Mouse (Mus musculus): ENCODE measurements at regions not wholly inside any gene's neighbourhood (a gene's known extent, or its start where the extent isn't known, plus 50 kb on each side); places are given as distances from the start of the nearest gene placed in this dataset.
A peak's percentile ranks its signal among the peaks of the same experiment; 100 is the strongest.

- peak; percentile 34 for DNase-seq
These were observed 409.7 kb downstream of the Zfp704 start for GRCm38 (mm10) chr3:9200156-9200555.

GRCm38 (mm10) chr3:9198652-9199332 is 411.1 kb downstream of the Zfp704 start:
- no peak for DNase-seq

- DNase-seq: no peak
These were observed 414.1 kb downstream of the Zfp704 start for GRCm38 (mm10) chr3:9195781-9196180.

GRCm38 (mm10) chr3:9189366-9190287 is 420.3 kb downstream of the Zfp704 start:
- peak; percentile 86 for DNase-seq

GRCm38 (mm10) chr3:9186364-9187120 is 423.3 kb downstream of the Zfp704 start:
- DNase-seq: no peak

GRCm38 (mm10) chr3:9181576-9181975 is 428.3 kb downstream of the Zfp704 start:
- DNase-seq: no peak

GRCm38 (mm10) chr3:9179641-9180040 is 430.2 kb downstream of the Zfp704 start:
- DNase-seq: no peak

- DNase-seq: no peak
These were observed 435.4 kb downstream of the Zfp704 start for GRCm38 (mm10) chr3:9174517-9174832.

GRCm38 (mm10) chr3:9173643-9174516 is 436.0 kb downstream of the Zfp704 start:
- peak; percentile 59 for DNase-seq

- DNase-seq: no peak
These were observed 437.9 kb downstream of the Zfp704 start for GRCm38 (mm10) chr3:9171970-9172369.

GRCm38 (mm10) chr3:9168955-9169354 is 440.9 kb downstream of the Zfp704 start:
- no peak for DNase-seq

- DNase-seq: no peak
These were observed 450.8 kb downstream of the Zfp704 start for GRCm38 (mm10) chr3:9159073-9159472.

GRCm38 (mm10) chr3:9154172-9154571 is 455.7 kb downstream of the Zfp704 start:
- no peak for DNase-seq

GRCm38 (mm10) chr3:9153690-9154089 is 456.2 kb downstream of the Zfp704 start:
- no peak for DNase-seq

- no peak for DNase-seq
These were observed 457.6 kb downstream of the Zfp704 start for GRCm38 (mm10) chr3:9152256-9152655.

GRCm38 (mm10) chr3:9151590-9151989 is 458.3 kb downstream of the Zfp704 start:
- no peak for DNase-seq

GRCm38 (mm10) chr3:9148605-9149004 is 461.3 kb downstream of the Zfp704 start:
- no peak for DNase-seq

GRCm38 (mm10) chr3:9146481-9146880 is 463.4 kb downstream of the Zfp704 start:
- DNase-seq: no peak

GRCm38 (mm10) chr3:9145612-9146011 is 464.3 kb downstream of the Zfp704 start:
- DNase-seq: no peak

- no peak for DNase-seq
These were observed 468.0 kb downstream of the Zfp704 start for GRCm38 (mm10) chr3:9141836-9142235.

- DNase-seq: no peak
These were observed 472.6 kb downstream of the Zfp704 start for GRCm38 (mm10) chr3:9137131-9137874.

GRCm38 (mm10) chr3:9133991-9134390 is 475.9 kb downstream of the Zfp704 start:
- DNase-seq: no peak

Measured in right cerebral cortex, postnatal 4 days (tissue).